In genomic region chr7:125503374-125504092, GRCm38 (mm10) we compare ENCODE assay signal across 18 mouse cellular contexts. TPM values are rescaled to one million over a fixed set of nuclear protein-coding genes. Genes with fewer than 3 reads are reported as not detected.
DNase-seq lines count a peak whose midpoint lies in the region; ATAC-seq and TF ChIP-seq lines count a peak whose summit lies in the region.
"Had no signal": no experiment of that assay in that cellular context is flagged by ENCODE, and none has a peak within 500 bp of the region (broad histone marks: within the 10 kb centered on the region; RNA-seq: fewer than 3 reads in every experiment).

No protein-coding gene starts in this region.

- 0 out of 2 replicates have a peak, but pooled peaks have one; percentile 18 for TF ChIP-seq EP300 in heart, adult 2 months (IDR thresholded peaks at IDR 0.05; ENCODE audit: insufficient read depth, low read depth, low read length)

- H3K27ac ChIP-seq in heart, adult 2 months = no peak overlapping the region
- 0 out of 2 replicates have a peak overlapping the region, but pooled peaks have one; percentile 24 for H3K27ac ChIP-seq in lung, embryonic 15.5 days
- H3K27ac ChIP-seq: embryonic facial prominence, embryonic 12.5 days; hindbrain, embryonic 10.5 days; midbrain, embryonic 13.5 days; stomach, embryonic 15.5 days had no signal

- H3K9me3 ChIP-seq in lung, embryonic 15.5 days = no peaks in the 10 kb centered on the region
- H3K9me3 ChIP-seq: embryonic facial prominence, embryonic 12.5 days; hindbrain, embryonic 10.5 days; midbrain, embryonic 13.5 days; stomach, embryonic 15.5 days had no signal

- intact Hi-C loops in heart, adult 2 months (cut with DNase I) = no loop called here
- intact Hi-C loops in heart, postnatal 25 days (cut with DNase I) = loop anchor here (2.0 kb wide), 1 partner anchor 31 kb away; no protein-coding TSS in a partner anchor

- no peaks in the 10 kb centered on the region for H3K36me3 ChIP-seq in heart, adult 2 months (ENCODE audit: control insufficient read depth, insufficient read depth, low read length)
- H3K36me3 ChIP-seq in lung, embryonic 15.5 days = no peaks in the 10 kb centered on the region
- H3K36me3 ChIP-seq: embryonic facial prominence, embryonic 12.5 days; hindbrain, embryonic 10.5 days; midbrain, embryonic 13.5 days; stomach, embryonic 15.5 days had no signal

- no peaks in the 10 kb centered on the region for H3K27me3 ChIP-seq in heart, adult 2 months (ENCODE audit: control insufficient read depth, insufficient read depth, low read length)
- H3K27me3 ChIP-seq in lung, embryonic 15.5 days = no peaks in the 10 kb centered on the region
- H3K27me3 ChIP-seq: embryonic facial prominence, embryonic 12.5 days; midbrain, embryonic 13.5 days; stomach, embryonic 15.5 days had no signal

- peaks cover 6% of the 10 kb centered on the region for H3K4me1 ChIP-seq in heart, adult 2 months (ENCODE audit: control insufficient read depth, insufficient read depth, low read length)
- peaks cover 4% of the 10 kb centered on the region; the same call in 1 of the 2 replicates for H3K4me1 ChIP-seq in lung, embryonic 15.5 days
- H3K4me1 ChIP-seq: embryonic facial prominence, embryonic 12.5 days; midbrain, embryonic 13.5 days; stomach, embryonic 15.5 days had no signal

- no peak overlapping the region for H3K9ac ChIP-seq in heart, adult 2 months (ENCODE audit: low read depth, low read length)
- no peak overlapping the region for H3K9ac ChIP-seq in lung, embryonic 15.5 days
- H3K9ac ChIP-seq: embryonic facial prominence, embryonic 12.5 days; midbrain, embryonic 13.5 days; stomach, embryonic 15.5 days had no signal

- ATAC-seq in lung, embryonic 15.5 days (ENCODE audit: borderline replicate concordance, extremely low read depth, low FRiP score, low TSS enrichment) = no peak
- peak; percentile 90 for ATAC-seq in granulocyte monocyte progenitor cell, adult 5-6 weeks (replicated peaks; ENCODE audit: poor library complexity, severe bottlenecking)
- ATAC-seq in megakaryocyte progenitor cell, adult 5-6 weeks (replicated peaks; ENCODE audit: poor library complexity) = peak; percentile 81
- ATAC-seq: inflammation-experienced regulatory T-cells, adult 6 months; midbrain, embryonic 13.5 days had no signal

- TF ChIP-seq CTCF in heart, adult 2 months (IDR thresholded peaks at IDR 0.05) = no peak

- DNase-seq in heart, adult 2 months = peak in 1 of 2 experiments; percentile 12
- DNase-seq in heart, postnatal 25 days (ENCODE audit: low spot score) = no peak
- DNase-seq in lung, postnatal 10 days = no peak
- DNase-seq in MN1 (ENCODE audit: low spot score) = no peak
- no peak for DNase-seq in kidney, postnatal 36 days
- DNase-seq: cerebellum, adult 11-12 months; gastrocnemius, postnatal 36 days; kidney, postnatal 14 days; lung, adult 18-20 months; spleen, adult 18-20 months had no signal

- no peaks in the 10 kb centered on the region for H3K79me2 ChIP-seq in heart, adult 2 months (replicated peaks; ENCODE audit: control insufficient read depth, insufficient read depth, low read length)

- TF ChIP-seq POLR2A in heart, adult 2 months (IDR thresholded peaks at IDR 0.05; ENCODE audit: insufficient read depth, low read depth, low read length) = no peak

- H3K4me2 ChIP-seq in lung, embryonic 15.5 days = no peak overlapping the region
- H3K4me2 ChIP-seq: embryonic facial prominence, embryonic 12.5 days; midbrain, embryonic 13.5 days; stomach, embryonic 15.5 days had no signal

- H3K4me3 ChIP-seq in heart, adult 2 months = no peak overlapping the region
- H3K4me3 ChIP-seq in lung, embryonic 15.5 days = no peak overlapping the region
- H3K4me3 ChIP-seq: embryonic facial prominence, embryonic 12.5 days; hindbrain, embryonic 10.5 days; midbrain, embryonic 13.5 days; stomach, embryonic 15.5 days had no signal

- 41% methylated on average over 5 of the region's 5 CpGs for WGBS in heart, adult 2 months
- WGBS in lung, embryonic 15.5 days = 69% methylated on average over 5 of the region's 5 CpGs

RNA-seq across cellular contexts. Expression of gene Nsmce1, which starts 12.1 kb away (rescaled TPM):
- 10 to 100 TPM; 25.6 to 33.1 TPM for total RNA-seq in heart, adult 2 months (2021)
- 41.9 and 66.5 TPM in 2 replicates for polyA plus RNA-seq in heart, adult 2 months (2012; rRNA removed)
- total RNA-seq in heart, postnatal 25 days (2021) = 10 to 100 TPM; 26.7 to 30.5 TPM
- polyA plus RNA-seq in lung, embryonic 15.5 days (2015; fragmentation: Nextera tagmentation; extraction: Ambion mirVana) = 157 and 164 TPM in 2 replicates
- total RNA-seq in granulocyte monocyte progenitor cell, adult 5-6 weeks (2014; fragmentation: Nextera tagmentation) = 54.9 and 65.5 TPM in 2 replicates
- 77.7 and 82.8 TPM in 2 replicates for total RNA-seq in granulocyte monocyte progenitor cell, adult 5-6 weeks (2017)
- 76.9 and 80.9 TPM in 2 replicates for total RNA-seq in megakaryocyte progenitor cell, adult 5-6 weeks (2015)
- total RNA-seq in megakaryocyte progenitor cell, adult 5-6 weeks (2017) = 71.8 and 77.2 TPM in 2 replicates

RNA-seq across cellular contexts. Expression of gene Il4ra, which starts 48.4 kb away (rescaled TPM):
- total RNA-seq in heart, adult 2 months (2021) = 10 to 100 TPM; 13.2 to 20.1 TPM
- 14.3 and 19.1 TPM in 2 replicates for polyA plus RNA-seq in heart, adult 2 months (2012; rRNA removed)
- 10 to 100 TPM; 13.3 to 18.6 TPM for total RNA-seq in heart, postnatal 25 days (2021)
- polyA plus RNA-seq in lung, embryonic 15.5 days (2015; fragmentation: Nextera tagmentation; extraction: Ambion mirVana) = 15.3 and 16.5 TPM in 2 replicates
- 13.4 and 13.6 TPM in 2 replicates for total RNA-seq in granulocyte monocyte progenitor cell, adult 5-6 weeks (2014; fragmentation: Nextera tagmentation)
- total RNA-seq in granulocyte monocyte progenitor cell, adult 5-6 weeks (2017) = 17.2 and 22.6 TPM in 2 replicates
- 10.5 and 12.0 TPM in 2 replicates for total RNA-seq in megakaryocyte progenitor cell, adult 5-6 weeks (2015)
- total RNA-seq in megakaryocyte progenitor cell, adult 5-6 weeks (2017) = 19.2 and 20.4 TPM in 2 replicates

RNA-seq across cellular contexts. Expression of gene Kdm8, which starts 59.1 kb away (rescaled TPM):
- total RNA-seq in heart, adult 2 months (2021) = 1 to 10 TPM; 3.0 to 4.4 TPM
- 4.6 and 5.2 TPM in 2 replicates for polyA plus RNA-seq in heart, adult 2 months (2012; rRNA removed)
- 1 to 10 TPM; 2.9 to 3.2 TPM for total RNA-seq in heart, postnatal 25 days (2021)
- polyA plus RNA-seq in lung, embryonic 15.5 days (2015; fragmentation: Nextera tagmentation; extraction: Ambion mirVana) = 14.5 and 15.6 TPM in 2 replicates
- total RNA-seq in granulocyte monocyte progenitor cell, adult 5-6 weeks (2014; fragmentation: Nextera tagmentation) = 2.3 and 11.5 TPM in 2 replicates
- 5.5 and 7.2 TPM in 2 replicates for total RNA-seq in granulocyte monocyte progenitor cell, adult 5-6 weeks (2017)
- 3.5 and 3.7 TPM in 2 replicates for total RNA-seq in megakaryocyte progenitor cell, adult 5-6 weeks (2015)
- total RNA-seq in megakaryocyte progenitor cell, adult 5-6 weeks (2017) = 5.8 and 8.0 TPM in 2 replicates
